Mouse (Mus musculus) inflammation-experienced regulatory T-cells, adult 16 weeks (primary cell): ENCODE data around the gene Slc4a10. TPM values are rescaled to one million over a fixed set of nuclear protein-coding genes. Genes with fewer than 3 reads are reported as not detected.

Experiments
- polyA plus RNA-seq: library from polyadenylated mRNA; unstranded; fragments of 100-300 nt; shearing (Covaris generic); gene quantifications from one replicate; pipeline ENCODE4 v1.2.1, GENCODE M21; 2017

Gene Slc4a10
- polyA plus RNA-seq = 0.49 TPM

DNA sequence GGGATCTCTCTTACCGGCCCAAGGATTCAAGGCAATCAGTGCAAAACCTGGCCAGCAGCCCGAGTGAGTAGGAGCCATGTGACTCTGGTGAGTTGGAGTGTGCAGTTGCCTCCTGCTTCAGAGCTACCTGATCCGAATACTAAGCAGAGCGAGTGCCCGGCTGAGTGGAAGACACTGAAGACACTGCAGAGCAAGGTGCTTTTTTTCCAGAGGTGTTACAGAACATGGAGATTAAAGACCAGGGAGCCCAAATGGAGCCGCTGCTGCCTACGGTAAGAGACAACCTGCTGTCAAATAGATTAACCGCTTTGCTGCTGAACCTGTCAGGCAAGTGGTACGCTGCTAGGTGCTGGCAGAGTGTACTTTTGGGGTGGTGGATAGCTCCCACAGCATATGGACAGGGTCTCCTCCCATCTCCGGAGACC, at the start of gene Slc4a10:
Gene Slc4a10, plus strand, starts transcription at position 42 of the 425 bp plus-strand sequence.

Other genes with a start within 250 kb of the Slc4a10 start
- gene Tbr1, start 243.5 kb upstream of the Slc4a10 start, polyA plus RNA-seq = not detected